Mouse (Mus musculus): ENCODE results near the gene Fam207a.

GRCm38 (mm10) chr10:77536727-77537126 is 21.1 kb upstream of the Fam207a start:
- TF ChIP-seq ZC3H11A (IDR thresholded peaks at IDR 0.05; ENCODE audit: borderline replicate concordance, low read depth, low read length) (no peak), CHD2 (IDR thresholded peaks at IDR 0.05; ENCODE audit: low read depth, low read length) (no peak), ZNF384 (IDR thresholded peaks at IDR 0.05; ENCODE audit: low read depth, low read length) (no peak), MAFK (IDR thresholded peaks at IDR 0.05; ENCODE audit: insufficient read depth, low read depth, low read length) (no peak)
